Mouse (Mus musculus) megakaryocyte, embryonic 14.5 days (primary cell): ENCODE measurements around the gene Cope.

Source experiments
- FLI1 ChIP-seq: IDR thresholded peaks from 2 replicates; pipeline ENCODE4 v1.6.1; 2012; ENCODE audit warnings: low read length, inconsistent platforms, mixed read lengths
- GATA1 ChIP-seq: IDR thresholded peaks from 3 replicates; pipeline ENCODE4 v1.6.1; 2012; ENCODE audit warnings: mixed read lengths, low read length, inconsistent platforms, borderline replicate concordance

- TF ChIP-seq FLI1 (no peak), GATA1 (no peak)
Observed at GRCm38 (mm10) chr8:70347860-70348420, 45.6 kb downstream of the Cope start.
